Mouse (Mus musculus): ENCODE measurements around the gene Nup93. TPM values are rescaled to one million over a fixed set of nuclear protein-coding genes. Genes with fewer than 3 reads are reported as not detected.
A peak's percentile ranks its signal among the peaks of the same experiment; 100 is the strongest.

Nup93 gene
- total RNA-seq, 2 experiments from 2014 or later: 19.3 to 20.3 TPM

GRCm38 (mm10) chr8:94268359-94268890, 54.1 kb downstream of the Nup93 start:
- DNase-seq: no peak

GRCm38 (mm10) chr8:94270309-94270708, 55.9 kb downstream of the Nup93 start:
- DNase-seq: no peak

GRCm38 (mm10) chr8:94271102-94271501, 56.7 kb downstream of the Nup93 start:
- no peak for DNase-seq

- no peak for DNase-seq
Observed at GRCm38 (mm10) chr8:94272612-94273011, 58.2 kb downstream of the Nup93 start.

GRCm38 (mm10) chr8:94273289-94273850, 59.0 kb downstream of the Nup93 start:
- no peak for DNase-seq

GRCm38 (mm10) chr8:94274030-94274429, 59.7 kb downstream of the Nup93 start:
- no peak for DNase-seq

GRCm38 (mm10) chr8:94278295-94278694, 63.9 kb downstream of the Nup93 start:
- no peak for DNase-seq

- no peak for DNase-seq
Observed at GRCm38 (mm10) chr8:94280001-94280613, 65.7 kb downstream of the Nup93 start.

- DNase-seq: no peak
Observed at GRCm38 (mm10) chr8:94282453-94282985, 68.2 kb downstream of the Nup93 start.

GRCm38 (mm10) chr8:94284204-94284603, 69.8 kb downstream of the Nup93 start:
- DNase-seq: no peak

- no peak for DNase-seq
Observed at GRCm38 (mm10) chr8:94290606-94291005, 76.2 kb downstream of the Nup93 start.

- DNase-seq: peak; percentile 46
Observed at GRCm38 (mm10) chr8:94292072-94292471, 77.7 kb downstream of the Nup93 start.

- DNase-seq: no peak
Observed at GRCm38 (mm10) chr8:94292626-94293025, 78.3 kb downstream of the Nup93 start.

- no peak for DNase-seq
Observed at GRCm38 (mm10) chr8:94295687-94296086, 81.3 kb downstream of the Nup93 start.

- DNase-seq: no peak
Observed at GRCm38 (mm10) chr8:94296312-94296991, 82.1 kb downstream of the Nup93 start.

GRCm38 (mm10) chr8:94297101-94297500, 82.7 kb downstream of the Nup93 start:
- DNase-seq: no peak

GRCm38 (mm10) chr8:94300809-94301208, 86.4 kb downstream of the Nup93 start:
- DNase-seq: no peak

- DNase-seq: no peak
Observed at GRCm38 (mm10) chr8:94304412-94304811, 90.0 kb downstream of the Nup93 start.

GRCm38 (mm10) chr8:94306989-94307513, 92.7 kb downstream of the Nup93 start:
- DNase-seq: no peak

- DNase-seq: no peak
Observed at GRCm38 (mm10) chr8:94307652-94308051, 93.3 kb downstream of the Nup93 start.

GRCm38 (mm10) chr8:94314069-94314468, 99.7 kb downstream of the Nup93 start:
- no peak for DNase-seq

GRCm38 (mm10) chr8:94317249-94317648, 102.9 kb downstream of the Nup93 start:
- DNase-seq: no peak

- DNase-seq: no peak
Observed at GRCm38 (mm10) chr8:94317691-94318090, 103.3 kb downstream of the Nup93 start.

All from gastrocnemius, postnatal 10 days (tissue).